24 mouse cellular contexts compared by ENCODE assay signal in the genomic region with DNA sequence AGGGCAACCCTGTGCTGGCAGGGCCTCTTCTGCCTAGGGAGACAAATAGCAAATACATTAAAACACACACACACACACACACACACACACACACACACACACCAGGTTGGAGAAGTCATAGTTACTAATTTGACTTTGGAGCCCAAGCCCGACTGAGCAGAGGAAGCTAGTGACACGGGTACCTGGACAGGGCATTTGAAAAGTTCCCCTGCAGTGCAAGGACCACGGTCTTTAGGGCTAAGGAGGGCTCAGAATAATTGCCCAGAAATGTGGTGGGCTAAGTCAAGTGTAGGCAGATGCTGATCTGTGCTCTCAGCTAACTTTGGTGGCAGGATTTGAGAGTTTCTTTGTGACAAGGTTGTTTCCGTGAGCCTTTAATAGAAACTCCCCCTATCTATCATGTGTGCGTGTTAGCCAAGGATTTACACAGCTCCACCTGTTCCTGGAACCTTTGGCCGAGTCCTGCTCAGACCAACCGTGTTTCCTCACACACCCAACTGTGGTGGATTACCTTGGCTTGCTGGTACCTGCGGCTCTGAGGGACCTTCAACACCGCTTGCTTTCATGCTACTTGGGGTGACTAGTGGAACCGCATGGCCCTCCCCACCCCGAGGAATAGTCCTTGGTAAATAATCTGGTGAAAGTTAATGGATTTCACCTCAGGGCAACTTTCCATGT. TPM values are rescaled to one million over a fixed set of nuclear protein-coding genes. Genes with fewer than 3 reads are reported as not detected.
DNase-seq lines count a peak whose midpoint lies in the region; ATAC-seq and TF ChIP-seq lines count a peak whose summit lies in the region.
"Had no signal": no experiment of that assay in that cellular context is flagged by ENCODE, and none has a peak within 500 bp of the region (broad histone marks: within the 10 kb centered on the region; RNA-seq: fewer than 3 reads in every experiment).

No protein-coding gene starts in this region.

- 84% methylated on average over 11 of the region's 11 CpGs for WGBS in intestine, embryonic 14.5 days
- WGBS in small intestine, adult 2 months, result 27% methylated on average over 11 of the region's 11 CpGs

- peaks cover 13% of the 10 kb centered on the region; the same call in 1 of the 2 replicates for H3K36me3 ChIP-seq in intestine, embryonic 14.5 days (ENCODE audit: control insufficient read depth, insufficient read depth, low read length)
- H3K36me3 ChIP-seq in small intestine, adult 2 months (ENCODE audit: control insufficient read depth, insufficient read depth, low read length), result no peaks in the 10 kb centered on the region; the same call in 1 of the 2 replicates
- H3K36me3 ChIP-seq: hindbrain, embryonic 15.5 days; liver, embryonic 13.5 days had no signal

- intact Hi-C loops in left cerebral cortex, postnatal 4 days (cut with DNase I), result no loop called here
- intact Hi-C loops in gastrocnemius, postnatal 14 days (cut with DNase I; ENCODE audit: low total_unique reads), result no loop called here

- peak overlapping the region; percentile 46; the same call in 1 of the 2 replicates for H3K27ac ChIP-seq in layer of hippocampus, adult 2 months
- no peak overlapping the region for H3K27ac ChIP-seq in intestine, embryonic 14.5 days (ENCODE audit: low read depth)
- H3K27ac ChIP-seq in small intestine, adult 2 months (ENCODE audit: insufficient read depth, low read depth, low read length), result peak overlapping the region; percentile 96
- H3K27ac ChIP-seq: embryonic facial prominence, embryonic 12.5 days; hindbrain, embryonic 15.5 days; limb, embryonic 13.5 days; liver, embryonic 13.5 days had no signal

- no peak overlapping the region for H3K4me2 ChIP-seq in intestine, embryonic 14.5 days (ENCODE audit: low read length)
- H3K4me2 ChIP-seq: embryonic facial prominence, embryonic 12.5 days; hindbrain, embryonic 15.5 days; limb, embryonic 13.5 days; liver, embryonic 13.5 days; lung, embryonic 14.5 days had no signal

- no peak for DNase-seq in layer of hippocampus, adult 2 months (ENCODE audit: low spot score in 2 of 2)
- DNase-seq in layer of hippocampus, adult 8-10 months (ENCODE audit: low spot score in 2 of 2), result no peak
- DNase-seq in B cell, adult 2 months, result peak; percentile 43 to 48
- DNase-seq in intestine, embryonic 14.5 days (ENCODE audit: low spot score), result peak; percentile 49
- DNase-seq in left cerebral cortex, postnatal 4 days, result no peak
- no peak for DNase-seq in gastrocnemius, postnatal 14 days
- DNase-seq: adrenal gland, adult 2 months; cerebellum, adult 9-11 months; heart, postnatal 36 days; kidney, adult 18-20 months; kidney, postnatal 25 days; liver, embryonic 13.5 days had no signal

- H3K27me3 ChIP-seq in intestine, embryonic 14.5 days (replicated peaks; ENCODE audit: control insufficient read depth, insufficient read depth, low read length), result no peaks in the 10 kb centered on the region
- H3K27me3 ChIP-seq in small intestine, adult 2 months (ENCODE audit: control insufficient read depth, insufficient read depth, low read length), result no peaks in the 10 kb centered on the region
- H3K27me3 ChIP-seq: embryonic facial prominence, embryonic 12.5 days; hindbrain, embryonic 15.5 days; limb, embryonic 13.5 days; liver, embryonic 13.5 days had no signal

- no peaks in the 10 kb centered on the region for H3K9me3 ChIP-seq in intestine, embryonic 14.5 days (ENCODE audit: control insufficient read depth, low read length)
- H3K9me3 ChIP-seq: embryonic facial prominence, embryonic 12.5 days; hindbrain, embryonic 15.5 days; limb, embryonic 13.5 days; liver, embryonic 13.5 days had no signal

- no peak overlapping the region for H3K4me3 ChIP-seq in layer of hippocampus, adult 2 months
- H3K4me3 ChIP-seq in intestine, embryonic 14.5 days (ENCODE audit: low read depth, low read length), result no peak overlapping the region
- H3K4me3 ChIP-seq in small intestine, adult 2 months (ENCODE audit: low read depth, low read length), result no peak overlapping the region
- H3K4me3 ChIP-seq: embryonic facial prominence, embryonic 12.5 days; hindbrain, embryonic 15.5 days; limb, embryonic 13.5 days; liver, embryonic 13.5 days had no signal

- TF ChIP-seq CTCF in layer of hippocampus, adult 2 months (conservative IDR thresholded peaks at IDR 0.05), result no peak
- no peak; the same call in 1 of the 2 replicates for TF ChIP-seq CTCF in small intestine, adult 2 months (IDR thresholded peaks at IDR 0.05; ENCODE audit: extremely low read depth, insufficient read length, insufficient replicate concordance, low read depth, low read length)

- 0 out of 2 replicates have a peak, but pooled peaks have one; percentile 51 for ATAC-seq in intestine, embryonic 14.5 days (replicated peaks; ENCODE audit: low FRiP score, low TSS enrichment, low read depth)
- no peak for ATAC-seq in cerebellum, adult (ENCODE audit: insufficient number of reproducible peaks, low FRiP score, low TSS enrichment)

- no peak overlapping the region for H3K9ac ChIP-seq in intestine, embryonic 14.5 days (ENCODE audit: low read length)
- H3K9ac ChIP-seq: embryonic facial prominence, embryonic 12.5 days; hindbrain, embryonic 15.5 days; limb, embryonic 13.5 days; liver, embryonic 13.5 days; lung, embryonic 14.5 days had no signal

- no peak for TF ChIP-seq POLR2A in small intestine, adult 2 months (IDR thresholded peaks at IDR 0.05; ENCODE audit: low read depth, low read length)

- no peaks in the 10 kb centered on the region for H3K4me1 ChIP-seq in intestine, embryonic 14.5 days (replicated peaks; ENCODE audit: control insufficient read depth, insufficient read depth, low read length)
- peaks cover 40% of the 10 kb centered on the region for H3K4me1 ChIP-seq in small intestine, adult 2 months (ENCODE audit: control insufficient read depth, insufficient read depth, insufficient read length, low read length)
- H3K4me1 ChIP-seq: embryonic facial prominence, embryonic 12.5 days had no signal

RNA-seq across cellular contexts. Expression of a gene that starts 6.6 kb away (rescaled TPM):
- not detected for total RNA-seq in layer of hippocampus, adult 2 months (2021)
- total RNA-seq in layer of hippocampus, adult 8-10 months (2022), result not detected
- not detected in 2 replicates for polyA plus RNA-seq in intestine, embryonic 14.5 days (2014; fragmentation: Nextera tagmentation; extraction: Ambion mirVana)
- not detected in 2 replicates for polyA plus RNA-seq in small intestine, adult 2 months (2012; rRNA removed)
- total RNA-seq in left cerebral cortex, postnatal 4 days (2021), result not detected
- not detected for total RNA-seq in gastrocnemius, postnatal 14 days (2021)
- total RNA-seq: adrenal gland, adult 2 months; gastrocnemius, adult 8-10 months; heart, postnatal 36 days; layer of hippocampus, postnatal 14 days; midbrain, postnatal 0 days had no signal
- polyA plus RNA-seq: adrenal gland, adult 2 months; C2C12; heart, embryonic 14.5 days; hindbrain, embryonic 15.5 days; limb, embryonic 13.5 days; liver, embryonic 13.5 days; lung, embryonic 14.5 days; midbrain, postnatal 0 days; urinary bladder, adult 2 months had no signal

RNA-seq across cellular contexts. Expression of a gene that starts 24.8 kb away (rescaled TPM):
- 1 to 10 TPM; 3.6 to 3.9 TPM for total RNA-seq in layer of hippocampus, adult 2 months (2021)
- 1 to 10 TPM; 3.4 to 4.7 (median 3.8) TPM for total RNA-seq in layer of hippocampus, adult 8-10 months (2022)
- polyA plus RNA-seq in intestine, embryonic 14.5 days (2014; fragmentation: Nextera tagmentation; extraction: Ambion mirVana), result 23.9 and 24.2 TPM in 2 replicates
- polyA plus RNA-seq in small intestine, adult 2 months (2012; rRNA removed), result 2.6 and 3.4 TPM in 2 replicates
- total RNA-seq in left cerebral cortex, postnatal 4 days (2021), result 1 to 10 TPM; 4.0 to 4.1 TPM
- 1 to 10 TPM; 3.0 to 3.5 TPM for total RNA-seq in gastrocnemius, postnatal 14 days (2021)

RNA-seq across cellular contexts. Expression of a gene that starts 25.9 kb away (rescaled TPM):
- total RNA-seq in layer of hippocampus, adult 2 months (2021), result 1 to 10 TPM; 6.0 to 6.1 TPM
- 10 to 100 TPM in 1 of 4 experiments, 1 to 10 TPM in 3; 7.4 to 11.2 (median 8.1) TPM for total RNA-seq in layer of hippocampus, adult 8-10 months (2022)
- polyA plus RNA-seq in intestine, embryonic 14.5 days (2014; fragmentation: Nextera tagmentation; extraction: Ambion mirVana), result 29.7 and 33.5 TPM in 2 replicates
- polyA plus RNA-seq in small intestine, adult 2 months (2012; rRNA removed), result 3.6 and 5.5 TPM in 2 replicates
- total RNA-seq in left cerebral cortex, postnatal 4 days (2021), result 10 to 100 TPM; 13.3 to 14.8 TPM
- 1 to 10 TPM; 3.2 to 4.8 TPM for total RNA-seq in gastrocnemius, postnatal 14 days (2021)

Comparison
In these comparisons a context has a peak if more than half of its experiments do, and no peak if none do; other contexts are left out.
1. DNase-seq: peak in B cell, adult 2 months (2 of 2) and intestine, embryonic 14.5 days (single experiment); none in layer of hippocampus, adult 2 months (0 of 2), layer of hippocampus, adult 8-10 months (0 of 2), left cerebral cortex, postnatal 4 days (single experiment) and gastrocnemius, postnatal 14 days (single experiment).